Mouse (Mus musculus) naive thymus-derived CD4-positive, alpha-beta T cell, adult 2 months (primary cell): Measurements from ENCODE around the gene Rps21.
A peak's percentile ranks its signal among the peaks of the same experiment; 100 is the strongest.

Source experiments
- DNase-seq: peaks from one replicate; pipeline ENCODE4 v3.0.0-alpha.2; 2011; ENCODE audit warnings: low read depth

Rps21 gene

DNA sequence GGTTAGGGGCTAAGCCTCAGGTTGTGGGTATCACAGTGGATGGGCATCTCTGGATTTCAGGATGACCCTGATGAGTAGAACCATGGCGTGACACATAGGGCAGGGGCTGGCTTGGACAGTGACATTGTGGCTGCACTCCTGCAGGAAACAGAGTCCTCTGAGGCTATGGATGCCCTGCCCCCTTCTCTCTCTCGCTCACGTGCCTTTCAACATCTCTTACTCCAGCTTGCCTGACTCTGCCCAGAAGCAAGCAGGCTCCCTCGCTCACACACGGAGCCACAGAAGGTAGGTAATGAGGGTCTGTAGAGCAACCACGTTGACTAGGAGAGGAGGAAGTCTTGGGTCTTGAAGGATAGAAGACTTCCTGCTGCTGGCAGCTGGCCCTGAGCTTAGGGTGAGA, 33.3 kb downstream of the Rps21 start:
- no peak for DNase-seq

DNA sequence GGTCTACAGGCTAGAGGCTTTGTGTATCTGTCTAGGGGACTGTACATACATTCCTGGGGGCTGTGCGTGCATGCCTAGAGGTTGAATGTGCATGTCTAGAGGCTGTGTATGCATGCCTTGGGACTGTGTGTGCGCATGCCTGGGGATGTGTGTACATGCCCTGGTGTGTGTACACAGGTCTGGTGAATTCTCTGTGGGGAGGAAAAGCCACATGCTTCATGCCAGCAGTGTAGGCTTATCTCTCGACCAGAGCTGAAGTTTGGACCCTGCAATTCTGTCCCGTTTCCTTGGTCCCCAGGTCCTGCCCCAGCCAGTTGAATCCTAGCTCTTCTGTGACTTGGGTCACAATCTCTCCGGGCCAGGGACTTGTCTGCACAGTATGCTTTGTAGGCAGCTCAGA, 34.4 kb downstream of the Rps21 start:
- DNase-seq: no peak

DNA sequence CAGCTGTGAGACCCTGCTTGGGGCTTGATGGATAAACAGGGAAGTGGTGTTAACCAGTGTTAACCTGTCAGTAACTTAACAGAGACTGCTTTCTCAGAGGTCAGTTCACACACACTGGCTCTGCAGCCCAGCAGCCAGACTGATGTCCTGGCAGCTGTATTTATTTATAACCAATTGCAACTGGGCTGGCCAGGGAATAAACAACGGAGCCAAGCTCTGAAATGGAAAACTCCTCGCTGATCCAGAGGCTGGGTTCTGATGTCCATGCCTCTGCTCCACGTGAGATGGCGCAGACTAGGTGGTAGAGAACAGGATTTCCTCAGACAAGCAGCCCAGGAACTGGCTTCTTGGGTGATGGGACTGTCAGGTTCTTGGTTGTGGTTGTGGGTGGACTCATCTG, 34.8 kb downstream of the Rps21 start:
- no peak for DNase-seq

DNA sequence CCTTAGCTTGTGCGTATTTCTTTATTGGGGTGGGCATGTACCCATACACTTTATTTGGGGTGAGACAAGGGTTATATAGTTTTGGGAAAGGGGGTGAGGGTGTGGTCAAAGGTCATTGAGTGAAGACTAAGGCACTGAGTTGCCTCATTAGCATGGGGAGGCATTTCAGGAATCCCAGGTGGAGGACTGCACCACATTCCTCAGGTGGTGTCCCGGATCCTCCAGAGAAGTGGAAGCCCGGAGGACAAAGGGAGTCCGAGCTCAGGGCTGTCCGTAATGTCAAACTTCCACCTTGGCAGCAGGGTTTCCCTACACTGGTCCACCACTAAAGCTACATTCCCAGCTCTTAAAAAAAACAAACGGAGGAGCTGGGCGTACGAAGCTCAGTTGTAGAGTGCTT, 35.7 kb downstream of the Rps21 start:
- DNase-seq: no peak

DNA sequence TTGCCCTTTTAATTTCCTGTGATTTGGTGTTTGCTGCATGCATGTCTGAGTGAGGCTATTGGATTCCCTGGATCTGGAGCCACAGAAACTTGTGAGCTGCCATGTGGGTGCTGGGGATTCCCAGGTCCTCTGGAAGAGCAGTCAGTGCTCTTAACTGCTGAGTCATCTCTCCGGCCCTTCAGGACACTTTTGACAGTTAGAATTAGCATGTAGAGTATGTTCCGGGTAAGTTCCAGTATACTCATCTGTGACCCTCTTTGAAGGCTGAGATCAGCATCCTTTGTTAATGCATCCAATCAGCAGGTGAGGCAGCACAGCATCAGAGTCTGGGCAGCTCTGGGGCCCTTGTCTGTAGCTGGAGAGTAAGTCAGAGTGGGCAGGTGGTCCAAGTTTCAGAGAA, 43.1 kb downstream of the Rps21 start:
- no peak for DNase-seq

DNA sequence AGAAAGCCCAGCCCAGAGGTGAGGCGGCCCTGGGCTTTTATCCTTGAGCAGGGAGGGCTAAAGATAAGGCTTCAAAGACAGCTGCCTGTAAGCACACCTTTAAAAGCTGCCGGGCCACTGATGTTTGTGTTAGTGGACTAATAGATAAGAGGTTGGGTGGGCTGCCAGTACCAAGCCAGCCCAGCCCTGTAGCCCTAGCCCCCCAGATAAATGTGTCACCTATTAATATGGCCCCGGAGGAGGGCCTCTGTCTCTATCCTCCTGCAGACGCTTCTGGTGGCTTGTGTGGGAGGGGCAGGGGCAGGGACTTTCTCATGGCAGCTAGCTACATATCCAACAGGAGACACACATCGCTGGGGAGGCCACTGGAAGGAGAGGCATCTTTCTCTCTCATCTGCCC, 43.6 kb downstream of the Rps21 start:
- DNase-seq: no peak

DNA sequence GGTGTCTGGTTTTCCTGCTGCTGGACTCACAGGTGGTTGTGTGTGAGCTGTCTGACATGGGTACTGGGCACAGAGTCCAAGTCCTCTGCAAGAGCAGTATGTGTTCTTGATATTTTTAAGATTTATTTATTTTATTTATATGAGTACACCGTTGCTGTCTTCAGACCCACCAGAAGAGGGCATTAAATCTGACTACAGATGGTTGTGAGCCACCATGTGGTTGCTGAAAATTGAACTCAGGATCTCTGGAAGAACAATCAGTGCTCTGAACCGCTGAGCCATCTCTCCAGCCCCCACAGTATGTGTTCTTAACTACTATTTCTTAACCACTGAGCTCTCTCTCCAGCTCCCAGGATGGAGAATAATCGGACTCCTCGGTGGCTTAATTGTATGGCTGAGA, 45.0 kb downstream of the Rps21 start:
- DNase-seq: no peak

DNA sequence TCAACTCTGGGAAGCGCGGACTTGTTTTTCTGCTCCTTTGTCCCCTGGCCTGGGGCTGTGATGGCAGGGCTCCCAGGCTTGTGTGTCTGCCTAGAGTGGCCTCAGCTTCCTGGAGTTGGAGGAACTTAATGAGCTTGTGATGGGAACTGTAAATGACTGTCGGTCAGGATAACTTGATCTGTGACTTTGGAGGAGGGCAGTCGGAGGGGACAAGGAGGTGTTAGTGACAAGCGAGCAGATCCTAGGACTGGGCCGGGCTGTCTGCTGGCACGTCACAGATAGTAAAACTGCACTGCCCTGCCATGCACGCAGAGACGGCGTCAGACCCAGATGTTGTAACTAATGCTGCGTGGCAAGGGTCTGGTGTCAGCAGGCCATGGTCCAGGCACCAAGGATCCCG, 46.3 kb downstream of the Rps21 start:
- DNase-seq: no peak

DNA sequence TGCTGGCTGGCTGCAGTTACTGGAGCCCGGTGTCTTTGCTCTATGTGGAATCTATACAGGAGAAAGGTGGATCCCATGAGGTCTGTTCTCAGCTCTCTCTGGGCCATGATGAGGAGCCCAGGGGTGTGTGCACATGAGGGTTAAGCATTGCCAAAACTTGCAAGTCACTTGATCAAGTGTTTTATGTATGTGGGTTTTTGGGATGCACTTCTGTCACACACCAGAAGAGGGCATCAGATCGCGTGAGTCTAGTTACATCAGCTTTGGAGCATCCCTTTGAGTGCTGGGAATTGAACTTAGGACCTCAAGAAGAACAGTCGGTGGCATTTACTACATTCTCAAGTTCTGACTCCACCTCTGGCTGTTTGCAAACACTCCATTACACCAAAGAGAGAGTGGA, 47.4 kb downstream of the Rps21 start:
- DNase-seq: no peak

DNA sequence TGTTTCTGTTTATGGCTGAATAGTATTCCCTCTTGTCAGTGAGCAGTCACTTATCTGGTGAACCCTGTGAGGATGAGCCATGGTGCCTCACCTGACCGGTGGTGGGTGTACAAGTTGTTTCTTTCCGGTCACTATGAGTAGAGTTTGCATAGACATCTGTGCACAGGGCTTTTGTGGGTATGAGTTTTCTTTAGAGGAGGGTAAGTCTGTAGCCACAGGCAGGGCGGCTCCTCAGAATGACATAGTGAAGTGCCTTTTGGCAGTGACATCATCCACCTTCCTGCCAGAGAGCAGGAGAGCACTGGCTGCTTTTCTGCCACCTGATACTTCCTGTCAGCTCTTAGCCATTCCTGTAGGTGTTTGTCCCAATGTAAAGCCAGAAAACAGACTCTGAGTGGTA, 48.3 kb downstream of the Rps21 start:
- peak; percentile 45 for DNase-seq

DNA sequence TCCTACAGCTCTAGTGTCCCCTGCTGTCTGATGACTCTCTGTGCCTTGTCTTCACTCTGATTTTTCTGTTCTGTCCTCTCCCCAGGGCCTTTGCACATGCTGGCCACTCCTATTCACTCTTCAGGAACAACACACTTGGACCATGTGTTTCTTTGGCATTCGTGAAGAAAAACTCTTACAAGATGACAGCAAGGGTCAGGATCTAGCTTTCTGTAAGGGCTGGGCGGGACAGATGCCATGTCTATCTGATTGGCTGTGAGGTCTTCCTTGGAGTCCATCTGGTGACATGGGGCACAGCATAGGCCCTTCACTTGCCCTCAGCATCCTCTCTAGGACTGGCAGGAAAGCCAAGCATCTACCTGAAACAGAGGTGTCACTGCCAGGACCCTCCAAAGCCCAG, 48.8 kb downstream of the Rps21 start:
- no peak for DNase-seq

DNA sequence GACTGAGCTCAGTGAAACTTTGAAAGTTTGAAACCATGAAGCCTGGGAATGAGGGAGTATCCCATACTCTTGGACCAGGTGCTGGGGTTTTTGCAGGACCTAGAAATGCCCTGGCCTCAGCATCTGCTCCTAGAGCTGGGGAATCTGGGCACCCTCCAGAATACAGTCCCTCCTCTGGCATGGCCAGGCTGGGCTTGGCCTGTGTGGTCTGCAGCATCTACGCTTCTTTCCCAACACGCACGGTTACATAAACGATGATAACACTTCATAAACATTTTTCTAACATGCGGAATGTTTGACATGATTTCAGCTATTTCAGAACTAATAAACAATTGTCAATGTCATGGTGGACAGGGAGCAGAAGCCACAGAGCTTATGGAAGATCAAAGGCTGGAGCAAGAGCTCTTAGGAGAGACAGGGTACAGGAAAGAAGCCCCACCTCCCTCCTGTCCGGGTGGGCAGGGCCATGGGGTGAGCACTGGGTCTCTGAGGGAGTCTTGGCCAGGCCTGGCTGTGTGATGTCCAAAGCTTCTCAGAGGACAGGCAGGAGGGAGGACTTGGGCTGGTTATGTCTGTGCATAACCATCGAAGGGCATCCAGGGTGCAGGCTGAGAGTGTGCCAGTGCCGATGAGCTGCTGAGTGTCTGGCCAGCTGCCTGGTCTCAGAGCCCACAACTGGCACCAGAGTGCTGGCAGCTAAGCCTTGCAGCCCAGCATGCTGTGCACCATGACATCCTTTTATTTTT, 49.4 kb downstream of the Rps21 start:
- no peak for DNase-seq

DNA sequence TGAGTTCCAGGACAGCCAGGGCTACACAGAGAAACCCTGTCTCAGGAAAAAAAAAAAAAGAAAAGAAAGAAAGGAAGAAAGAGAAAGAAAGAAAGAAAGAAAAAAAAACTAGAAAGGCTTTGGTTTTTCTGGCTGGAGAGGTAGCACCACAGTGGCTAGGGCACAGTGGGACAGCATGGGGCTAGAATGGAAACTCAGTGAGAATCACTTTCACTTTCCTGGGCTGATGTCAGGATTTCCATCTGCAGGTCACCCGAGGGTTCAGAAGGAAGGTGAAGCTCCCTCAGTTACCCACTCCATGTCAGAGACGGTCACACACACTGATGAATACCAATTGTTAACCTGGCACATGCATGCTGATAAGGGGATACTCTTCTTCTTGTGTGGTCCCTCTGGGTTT, 50.5 kb downstream of the Rps21 start:
- no peak for DNase-seq
